Mouse (Mus musculus): ENCODE results near the gene Oas1a. TPM values are rescaled to one million over a fixed set of nuclear protein-coding genes. Genes with fewer than 3 reads are reported as not detected.
"Not testable (repeated sequence)": the region's sequence is repeated elsewhere in the genome, so short reads cannot be mapped to it uniquely, and the experiment has no call there.

The Oas1a gene
- polyA plus RNA-seq, 1 experiment = 1.3 TPM

- H3K4me1 ChIP-seq (ENCODE audit: control insufficient read depth, insufficient read depth, insufficient read length, low read length) = peaks cover 2% of the 10 kb centered on the region; the same call in 1 of the 2 replicates
- no peak overlapping the region for H3K4me3 ChIP-seq (ENCODE audit: insufficient read depth, low read depth, low read length)
- H3K27ac ChIP-seq (replicated peaks; ENCODE audit: low read depth, low read length) = no peak overlapping the region
These were observed 1.0 kb upstream of the Oas1a start for GRCm38 (mm10) chr5:120908196-120908920.

GRCm38 (mm10) chr5:120902056-120902455 lies 5.3 kb downstream of the Oas1a start:
- H3K27ac ChIP-seq (replicated peaks; ENCODE audit: low read depth, low read length) = no peak overlapping the region
- peaks cover 2% of the 10 kb centered on the region; the same call in 1 of the 2 replicates for H3K4me1 ChIP-seq (ENCODE audit: control insufficient read depth, insufficient read depth, insufficient read length, low read length)
- H3K4me3 ChIP-seq (ENCODE audit: insufficient read depth, low read depth, low read length) = no peak overlapping the region

- no peaks in the 10 kb centered on the region for H3K4me1 ChIP-seq (ENCODE audit: control insufficient read depth, insufficient read depth, insufficient read length, low read length)
- no peak overlapping the region for H3K4me3 ChIP-seq (ENCODE audit: insufficient read depth, low read depth, low read length)
- no peak overlapping the region for H3K27ac ChIP-seq (replicated peaks; ENCODE audit: low read depth, low read length)
These were observed 6.7 kb downstream of the Oas1a start for GRCm38 (mm10) chr5:120900666-120901065.

GRCm38 (mm10) chr5:120898726-120899125 lies 8.6 kb downstream of the Oas1a start:
- H3K4me3 ChIP-seq (ENCODE audit: insufficient read depth, low read depth, low read length) = no peak overlapping the region
- no peaks in the 10 kb centered on the region for H3K4me1 ChIP-seq (ENCODE audit: control insufficient read depth, insufficient read depth, insufficient read length, low read length)
- no peak overlapping the region for H3K27ac ChIP-seq (replicated peaks; ENCODE audit: low read depth, low read length)

GRCm38 (mm10) chr5:120898307-120898706 lies 9.0 kb downstream of the Oas1a start:
- H3K4me1 ChIP-seq (ENCODE audit: control insufficient read depth, insufficient read depth, insufficient read length, low read length) = no peaks in the 10 kb centered on the region
- no peak overlapping the region for H3K27ac ChIP-seq (replicated peaks; ENCODE audit: low read depth, low read length)
- H3K4me3 ChIP-seq (ENCODE audit: insufficient read depth, low read depth, low read length) = no peak overlapping the region

GRCm38 (mm10) chr5:120895231-120895900 lies 12.0 kb downstream of the Oas1a start:
- Histone ChIP-seq H3K4me3 (ENCODE audit: insufficient read depth, low read depth, low read length) (no peak overlapping the region), H3K27ac (replicated peaks; ENCODE audit: low read depth, low read length) (no peak overlapping the region), H3K4me1 (ENCODE audit: control insufficient read depth, insufficient read depth, insufficient read length, low read length) (no peaks in the 10 kb centered on the region)

GRCm38 (mm10) chr5:120894692-120895091 lies 12.6 kb downstream of the Oas1a start:
- not testable (repeated sequence) for H3K27ac ChIP-seq (replicated peaks; ENCODE audit: low read depth, low read length); H3K4me3 ChIP-seq (ENCODE audit: insufficient read depth, low read depth, low read length); H3K4me1 ChIP-seq (ENCODE audit: control insufficient read depth, insufficient read depth, insufficient read length, low read length)

- not testable (repeated sequence) for H3K27ac ChIP-seq (replicated peaks; ENCODE audit: low read depth, low read length); H3K4me3 ChIP-seq (ENCODE audit: insufficient read depth, low read depth, low read length); H3K4me1 ChIP-seq (ENCODE audit: control insufficient read depth, insufficient read depth, insufficient read length, low read length)
These were observed 13.5 kb downstream of the Oas1a start for GRCm38 (mm10) chr5:120893866-120894265.

- no peak overlapping the region for H3K27ac ChIP-seq (replicated peaks; ENCODE audit: low read depth, low read length)
These were observed 15.1 kb downstream of the Oas1a start for GRCm38 (mm10) chr5:120892243-120892660.

GRCm38 (mm10) chr5:120891566-120892242 lies 15.6 kb downstream of the Oas1a start:
- H3K4me1 ChIP-seq (ENCODE audit: control insufficient read depth, insufficient read depth, insufficient read length, low read length); H3K27ac ChIP-seq (replicated peaks; ENCODE audit: low read depth, low read length); H3K4me3 ChIP-seq (ENCODE audit: insufficient read depth, low read depth, low read length): not testable (repeated sequence)

More at GRCm38 (mm10) chr5:120892243-120892660, 15.1 kb downstream of the Oas1a start:
- Histone ChIP-seq H3K4me1 (ENCODE audit: control insufficient read depth, insufficient read depth, insufficient read length, low read length) (no peaks in the 10 kb centered on the region), H3K4me3 (ENCODE audit: insufficient read depth, low read depth, low read length) (no peak overlapping the region)

GRCm38 (mm10) chr5:120890991-120891390 lies 16.3 kb downstream of the Oas1a start:
- Histone ChIP-seq H3K4me1 (ENCODE audit: control insufficient read depth, insufficient read depth, insufficient read length, low read length) (no peaks in the 10 kb centered on the region), H3K4me3 (ENCODE audit: insufficient read depth, low read depth, low read length) (no peak overlapping the region), H3K27ac (replicated peaks; ENCODE audit: low read depth, low read length) (no peak overlapping the region)

GRCm38 (mm10) chr5:120890026-120890425 lies 17.3 kb downstream of the Oas1a start:
- no peak overlapping the region for H3K4me3 ChIP-seq (ENCODE audit: insufficient read depth, low read depth, low read length)
- no peak overlapping the region for H3K27ac ChIP-seq (replicated peaks; ENCODE audit: low read depth, low read length)
- H3K4me1 ChIP-seq (ENCODE audit: control insufficient read depth, insufficient read depth, insufficient read length, low read length) = no peaks in the 10 kb centered on the region

- not testable (repeated sequence) for H3K4me1 ChIP-seq (ENCODE audit: control insufficient read depth, insufficient read depth, insufficient read length, low read length); H3K4me3 ChIP-seq (ENCODE audit: insufficient read depth, low read depth, low read length)
These were observed 19.0 kb downstream of the Oas1a start for GRCm38 (mm10) chr5:120888294-120888815.

GRCm38 (mm10) chr5:120887831-120888230 lies 19.5 kb downstream of the Oas1a start:
- Histone ChIP-seq H3K27ac (replicated peaks; ENCODE audit: low read depth, low read length) (no peak overlapping the region), H3K4me1 (ENCODE audit: control insufficient read depth, insufficient read depth, insufficient read length, low read length) (no peaks in the 10 kb centered on the region), H3K4me3 (ENCODE audit: insufficient read depth, low read depth, low read length) (no peak overlapping the region)

More at GRCm38 (mm10) chr5:120888294-120888815, 19.0 kb downstream of the Oas1a start:
- H3K27ac ChIP-seq (replicated peaks; ENCODE audit: low read depth, low read length) = not testable (repeated sequence)

GRCm38 (mm10) chr5:120887413-120887812 lies 19.9 kb downstream of the Oas1a start, which contains the start of gene Oas1g:
Oas1g (minus strand) TSS chr5:120887613.
- H3K4me3 ChIP-seq (ENCODE audit: insufficient read depth, low read depth, low read length) = peak within 1 kb of the TSS; percentile 7; the same call in 1 of the 2 replicates
- H3K4me1 ChIP-seq (ENCODE audit: control insufficient read depth, insufficient read depth, insufficient read length, low read length); H3K27ac ChIP-seq (replicated peaks; ENCODE audit: low read depth, low read length): not testable (repeated sequence)
